Mouse (Mus musculus): ENCODE measurements around the gene 2810408A11Rik. TPM values are rescaled to one million over a fixed set of nuclear protein-coding genes. Genes with fewer than 3 reads are reported as not detected.
A peak's percentile ranks its signal among the peaks of the same experiment; 100 is the strongest.
"Not testable (repeated sequence)": the region's sequence is repeated elsewhere in the genome, so short reads cannot be mapped to it uniquely, and the experiment has no call there.

Gene 2810408A11Rik
- polyA plus RNA-seq, 1 experiment: 3.2 TPM

DNA sequence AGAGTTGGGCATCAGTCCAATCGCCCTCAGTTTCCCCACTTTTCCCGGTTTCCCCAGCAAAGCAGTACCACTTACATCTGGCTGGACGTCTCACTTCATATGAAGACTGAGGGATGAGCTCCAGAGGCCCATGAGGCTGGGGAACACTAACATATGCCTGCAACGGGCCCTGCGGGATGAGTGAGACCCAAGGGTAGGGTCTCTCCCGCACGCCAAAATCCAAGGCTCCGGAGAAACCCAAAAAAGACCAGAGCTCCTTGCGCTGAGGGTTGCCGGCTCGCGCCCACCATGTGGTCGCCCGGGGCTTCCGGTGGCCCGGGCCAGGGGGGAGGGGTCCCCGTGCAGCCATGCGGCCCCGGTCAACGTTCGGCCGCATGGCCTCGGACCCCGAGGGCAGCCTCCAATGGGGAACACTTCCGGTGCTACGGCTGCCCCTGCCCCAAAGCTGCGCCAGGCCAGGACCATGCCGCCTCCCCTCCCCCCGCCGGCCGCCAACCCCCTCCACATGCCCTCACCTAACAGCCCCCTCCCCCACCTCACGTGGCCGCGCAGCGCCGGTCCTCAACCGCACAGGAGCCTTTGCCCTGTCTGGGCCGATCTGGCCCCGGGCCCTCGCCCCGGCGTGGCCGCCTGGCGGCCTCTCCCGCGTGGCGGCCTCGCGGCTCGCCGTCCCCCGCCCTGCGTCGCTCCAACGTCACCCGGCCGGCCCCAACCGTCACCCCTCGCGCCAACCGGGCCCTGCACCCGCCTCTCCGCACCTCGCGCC, 19.7 kb upstream of the 2810408A11Rik start:
- Histone ChIP-seq H3K4me1 (ENCODE audit: control insufficient read depth, insufficient read depth, insufficient read length, low read length) (peaks cover 3% of the 10 kb centered on the region), H3K27ac (replicated peaks; ENCODE audit: low read depth, low read length) (peak overlapping the region; percentile 83), H3K4me3 (ENCODE audit: insufficient read depth, low read depth, low read length) (peak overlapping the region; percentile 72)

DNA sequence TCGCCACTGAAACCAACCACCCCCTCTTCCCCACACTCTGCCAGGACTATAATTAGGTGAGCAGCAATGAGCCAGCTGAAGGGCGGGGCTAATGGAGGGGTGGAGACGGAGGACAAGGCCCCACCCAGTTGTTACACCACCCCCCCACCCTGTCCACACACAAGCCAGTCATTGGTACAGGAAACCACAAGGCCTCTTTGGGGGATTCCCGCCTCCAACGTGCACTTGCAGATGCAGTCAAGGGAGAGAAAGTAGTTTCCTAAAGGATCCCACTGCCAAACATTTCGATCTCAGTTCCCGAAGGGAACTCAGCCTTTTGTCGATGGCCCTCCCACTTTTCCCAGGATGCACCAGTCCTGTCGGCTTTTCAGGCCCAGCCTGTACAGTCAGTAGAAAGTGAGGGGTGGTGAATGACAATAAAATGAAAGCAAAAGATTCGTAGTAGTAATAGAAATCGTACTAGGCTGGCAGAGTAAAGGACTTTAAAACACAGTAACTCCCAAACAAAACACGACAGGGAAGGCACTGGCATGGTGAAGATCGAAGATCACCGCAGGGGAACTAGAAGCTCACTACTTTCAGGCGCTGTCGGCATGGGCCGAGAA, 19.0 kb upstream of the 2810408A11Rik start:
- Histone ChIP-seq H3K27ac (replicated peaks; ENCODE audit: low read depth, low read length) (peak overlapping the region; percentile 83), H3K4me3 (ENCODE audit: insufficient read depth, low read depth, low read length) (peak overlapping the region; percentile 72), H3K4me1 (ENCODE audit: control insufficient read depth, insufficient read depth, insufficient read length, low read length) (peaks cover 3% of the 10 kb centered on the region)

DNA sequence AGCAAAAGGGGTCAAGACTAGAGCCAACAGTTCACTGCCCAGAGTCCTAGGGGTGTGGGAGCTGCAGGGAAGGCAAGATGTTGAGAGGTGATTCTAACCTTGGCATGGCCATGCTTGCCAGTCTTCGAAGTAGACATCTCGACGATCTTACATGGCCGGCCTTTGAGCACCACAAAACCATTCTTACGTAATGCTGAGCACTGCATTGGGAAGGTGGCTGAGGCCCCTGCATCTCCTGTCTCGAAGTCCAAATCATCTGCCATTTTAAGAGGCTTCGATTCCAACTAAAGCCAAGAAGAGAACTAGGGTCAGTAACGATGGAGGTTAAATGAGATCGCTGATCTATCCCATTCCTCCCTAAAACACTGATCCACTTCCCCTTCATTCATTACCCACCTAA, 18.3 kb upstream of the 2810408A11Rik start:
- Histone ChIP-seq H3K27ac (replicated peaks; ENCODE audit: low read depth, low read length) (no peak overlapping the region), H3K4me3 (ENCODE audit: insufficient read depth, low read depth, low read length) (peak overlapping the region; percentile 72), H3K4me1 (ENCODE audit: control insufficient read depth, insufficient read depth, insufficient read length, low read length) (peaks cover 3% of the 10 kb centered on the region)

DNA sequence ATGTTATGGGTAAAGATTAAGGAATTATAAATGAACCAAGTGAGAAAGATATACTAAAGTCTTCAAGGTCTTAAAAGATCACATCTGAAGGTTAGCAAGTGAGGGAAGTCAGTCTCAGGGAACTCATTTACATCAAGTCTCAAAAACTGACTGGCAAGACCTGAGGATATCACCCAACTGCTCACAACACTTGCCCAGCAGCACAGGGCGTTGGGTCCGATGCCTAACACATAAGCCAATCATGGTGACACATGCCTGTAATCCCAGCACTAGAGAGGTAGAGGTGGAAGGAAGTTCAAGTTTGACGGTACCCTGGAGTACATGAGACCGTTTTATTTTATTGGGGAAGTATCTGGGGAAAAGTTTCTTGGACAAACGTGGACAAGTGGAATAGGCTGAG, 17.3 kb upstream of the 2810408A11Rik start:
- Histone ChIP-seq H3K27ac (replicated peaks; ENCODE audit: low read depth, low read length) (no peak overlapping the region), H3K4me1 (ENCODE audit: control insufficient read depth, insufficient read depth, insufficient read length, low read length) (peaks cover 6% of the 10 kb centered on the region), H3K4me3 (ENCODE audit: insufficient read depth, low read depth, low read length) (no peak overlapping the region)

DNA sequence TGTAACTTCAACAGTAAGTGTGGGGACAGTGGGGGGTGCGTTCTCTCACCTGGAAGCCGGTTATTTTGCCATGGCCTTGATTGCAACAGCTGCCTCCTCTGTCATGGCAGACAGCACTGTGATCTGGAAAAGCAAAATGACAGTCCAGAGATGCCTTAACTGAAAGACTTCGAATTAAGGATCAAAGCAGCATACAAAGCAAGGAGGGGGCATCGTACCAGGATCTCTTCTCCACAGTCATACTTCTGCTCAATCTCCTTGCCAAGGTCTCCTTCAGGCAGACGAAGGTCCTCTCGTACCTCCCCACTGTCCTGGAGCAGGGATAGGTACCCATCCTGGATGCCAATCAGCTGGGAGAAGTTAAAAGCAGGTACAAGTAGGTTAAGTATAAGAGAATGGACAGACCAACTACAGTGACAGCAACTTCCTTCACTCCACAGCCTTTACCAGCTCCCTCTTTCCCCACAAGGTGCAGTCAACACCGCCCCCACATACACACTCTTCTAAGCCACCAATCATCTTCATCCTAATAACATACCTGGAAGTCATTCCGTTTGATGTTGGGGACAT, 16.7 kb upstream of the 2810408A11Rik start:
- Histone ChIP-seq H3K27ac (replicated peaks; ENCODE audit: low read depth, low read length) (no peak overlapping the region), H3K4me1 (ENCODE audit: control insufficient read depth, insufficient read depth, insufficient read length, low read length) (peaks cover 6% of the 10 kb centered on the region), H3K4me3 (ENCODE audit: insufficient read depth, low read depth, low read length) (no peak overlapping the region)

DNA sequence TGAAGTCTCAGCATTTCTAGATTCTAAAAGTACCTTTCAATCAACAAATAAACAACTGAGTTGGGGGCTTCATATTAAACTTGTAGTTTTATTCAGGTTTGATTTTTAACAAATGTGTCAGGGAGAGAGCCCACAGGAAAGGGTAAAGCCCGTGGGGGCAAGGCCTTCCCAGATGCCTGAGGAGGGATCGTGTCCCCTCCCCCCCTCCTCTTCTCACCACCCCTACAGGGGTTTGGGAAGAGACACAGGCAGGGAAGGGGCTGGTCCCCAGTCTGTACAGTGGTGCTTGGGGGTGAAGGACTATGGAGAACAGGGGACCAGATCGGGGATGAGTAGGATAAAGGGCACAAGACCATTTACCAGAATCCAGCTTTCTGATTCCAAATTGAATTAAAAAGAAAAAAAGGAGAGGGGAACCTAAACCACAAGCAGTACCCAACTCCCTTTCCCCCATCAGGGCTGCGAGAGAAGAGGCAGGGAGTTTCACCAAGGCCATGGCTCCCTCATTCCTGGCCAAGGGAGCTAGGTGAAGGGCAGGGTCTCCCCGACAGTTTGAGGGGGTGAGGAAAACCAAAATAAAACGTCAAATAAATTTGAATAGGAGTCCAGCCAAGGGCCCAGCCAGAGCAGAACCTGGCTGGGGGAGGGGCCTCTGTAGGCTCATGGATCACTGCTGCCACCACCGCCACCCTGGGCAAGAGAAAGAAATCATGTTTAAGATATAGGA, 16.0 kb upstream of the 2810408A11Rik start:
- not testable (repeated sequence) for H3K4me3 ChIP-seq (ENCODE audit: insufficient read depth, low read depth, low read length); H3K4me1 ChIP-seq (ENCODE audit: control insufficient read depth, insufficient read depth, insufficient read length, low read length); H3K27ac ChIP-seq (replicated peaks; ENCODE audit: low read depth, low read length)

DNA sequence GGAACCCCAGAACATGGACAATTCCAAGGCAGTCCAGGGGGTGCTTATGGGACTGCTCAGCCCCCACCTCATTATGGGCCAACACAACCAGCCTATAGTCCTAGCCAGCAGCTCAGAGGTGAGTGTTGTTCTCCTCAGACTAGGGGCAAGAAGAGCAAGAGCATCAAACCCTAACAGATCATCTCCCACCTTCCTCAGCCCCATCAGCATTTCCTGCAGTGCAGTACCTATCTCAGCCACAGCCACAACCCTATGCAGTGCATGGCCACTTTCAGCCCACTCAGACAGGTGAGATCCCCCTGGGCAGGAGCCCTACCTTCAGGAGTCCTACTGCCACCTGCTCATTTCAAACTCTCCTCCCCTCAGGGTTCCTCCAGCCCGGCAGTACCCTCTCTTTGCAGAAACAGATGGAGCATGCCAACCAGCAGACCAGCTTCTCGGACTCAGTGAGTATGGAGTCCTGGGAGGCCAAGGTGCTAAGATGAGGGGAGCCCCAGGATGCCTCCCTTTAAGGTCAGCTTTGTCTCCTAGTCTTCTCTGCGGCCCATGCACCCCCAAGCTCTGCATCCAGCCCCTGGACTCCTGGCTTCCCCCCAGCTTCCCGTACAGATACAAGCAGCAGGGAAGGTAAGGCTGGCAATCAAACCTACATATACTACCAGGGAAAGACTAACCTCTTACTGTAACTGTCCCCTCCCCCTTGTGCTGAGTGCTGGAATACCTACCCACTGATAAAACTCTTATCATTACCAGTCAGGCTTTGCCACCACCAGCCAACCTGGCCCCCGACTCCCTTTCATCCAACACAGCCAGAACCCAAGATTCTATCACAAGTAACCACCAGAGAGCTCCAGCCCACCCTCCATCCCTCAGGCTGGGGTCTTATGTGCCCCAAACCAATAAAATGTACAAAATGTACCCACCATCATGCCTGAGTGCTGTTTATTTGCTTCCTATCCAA, 15.2 kb upstream of the 2810408A11Rik start:
- peaks cover 3% of the 10 kb centered on the region; the same call in 1 of the 2 replicates for H3K4me1 ChIP-seq (ENCODE audit: control insufficient read depth, insufficient read depth, insufficient read length, low read length)
- no peak overlapping the region for H3K27ac ChIP-seq (replicated peaks; ENCODE audit: low read depth, low read length)
- peak overlapping the region; percentile 3; the same call in 1 of the 2 replicates for H3K4me3 ChIP-seq (ENCODE audit: insufficient read depth, low read depth, low read length)

DNA sequence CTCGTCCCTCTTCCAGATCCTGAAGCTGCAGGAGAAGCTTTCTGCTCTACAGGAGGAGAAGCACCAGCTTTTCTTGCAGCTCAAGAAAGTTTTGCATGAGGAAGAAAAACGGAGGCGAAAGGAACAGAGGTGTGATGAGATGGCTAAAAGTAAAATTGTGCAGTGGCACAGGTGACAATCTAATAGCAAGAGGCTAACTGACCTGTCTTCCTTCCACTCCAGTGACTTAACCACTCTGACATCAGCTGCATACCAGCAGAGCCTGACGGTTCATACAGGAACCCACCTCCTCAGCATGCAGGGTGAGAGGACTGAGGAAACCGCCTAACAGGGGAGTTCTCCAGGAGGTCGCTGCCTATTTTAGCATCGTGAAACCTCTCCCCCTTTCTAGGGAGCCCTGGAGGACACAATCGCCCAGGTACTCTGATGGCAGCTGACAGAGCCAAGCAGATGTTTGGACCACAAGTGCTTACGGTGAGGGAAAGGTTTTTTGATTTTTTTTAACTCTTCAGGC, 14.2 kb upstream of the 2810408A11Rik start:
- Histone ChIP-seq H3K27ac (replicated peaks; ENCODE audit: low read depth, low read length) (no peak overlapping the region), H3K4me1 (ENCODE audit: control insufficient read depth, insufficient read depth, insufficient read length, low read length) (peaks cover 3% of the 10 kb centered on the region; the same call in 1 of the 2 replicates), H3K4me3 (ENCODE audit: insufficient read depth, low read depth, low read length) (peak overlapping the region; percentile 81)

DNA sequence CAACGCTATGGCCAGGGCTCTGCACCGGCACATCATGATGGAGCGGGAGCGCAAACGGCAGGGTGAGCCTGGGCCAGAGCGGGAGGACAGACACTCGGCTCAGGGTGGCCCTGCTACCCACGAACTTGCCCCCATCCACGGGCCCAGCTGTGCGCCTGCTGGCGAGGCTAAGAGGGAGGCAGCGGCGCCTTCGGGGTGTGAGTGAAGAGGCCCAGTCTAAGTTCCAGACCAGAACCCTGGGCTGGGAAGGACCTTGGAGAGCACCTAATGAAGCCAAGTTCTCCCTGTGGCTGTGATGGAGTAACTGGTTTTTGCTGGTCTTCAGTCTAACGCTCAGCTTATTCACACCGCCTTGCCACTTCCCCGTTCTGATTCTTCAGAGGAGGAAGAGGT, 13.6 kb upstream of the 2810408A11Rik start:
- Histone ChIP-seq H3K4me3 (ENCODE audit: insufficient read depth, low read depth, low read length) (peak overlapping the region; percentile 81), H3K4me1 (ENCODE audit: control insufficient read depth, insufficient read depth, insufficient read length, low read length) (peaks cover 3% of the 10 kb centered on the region; the same call in 1 of the 2 replicates), H3K27ac (replicated peaks; ENCODE audit: low read depth, low read length) (peak overlapping the region; percentile 71)

DNA sequence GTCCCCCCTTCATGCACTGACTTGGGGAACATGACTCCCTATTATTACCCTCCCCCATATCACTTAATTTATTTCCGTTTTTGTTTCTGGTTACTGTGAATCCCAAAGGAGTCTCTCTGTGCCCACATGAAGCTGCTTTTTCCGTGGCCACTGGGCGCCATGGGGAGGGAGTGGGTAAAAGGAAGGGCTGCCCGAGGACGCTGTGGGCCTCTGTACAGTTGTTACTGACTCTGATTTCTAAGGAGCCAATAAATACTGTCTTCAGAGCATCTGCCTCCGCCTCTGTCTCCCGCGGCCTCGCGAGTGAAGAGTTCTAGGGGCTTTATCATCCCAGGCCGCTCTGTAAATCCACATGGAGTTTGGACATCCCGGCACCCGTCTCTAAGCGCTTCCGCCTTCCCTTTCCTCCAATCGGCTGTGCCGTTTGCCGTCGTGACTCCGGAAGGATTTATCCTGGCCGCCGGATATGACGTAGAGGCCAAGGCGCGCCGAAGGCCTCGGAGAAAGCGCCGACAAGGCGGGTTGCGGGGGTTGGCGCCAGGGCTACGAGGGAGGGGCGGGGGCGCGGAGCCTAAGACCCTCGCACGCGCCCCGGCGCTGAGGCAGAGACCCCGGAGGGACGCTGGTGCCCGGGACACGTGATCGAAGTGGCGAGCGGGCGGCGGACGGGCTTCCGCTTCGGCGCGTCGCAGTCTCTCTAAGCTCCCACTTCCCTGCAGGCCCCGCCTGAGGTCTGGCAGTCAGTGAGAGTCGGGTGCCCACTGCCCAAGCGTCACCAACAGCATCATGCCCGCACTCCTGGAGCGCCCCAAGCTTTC, 13.0 kb upstream of the 2810408A11Rik start, which contains the start of gene Gps2:
Gene Gps2, plus strand, starts transcription at position 335 of the 818 bp plus-strand sequence.
- peaks cover 3% of the 10 kb centered on the region; the same call in 1 of the 2 replicates for H3K4me1 ChIP-seq (ENCODE audit: control insufficient read depth, insufficient read depth, insufficient read length, low read length)
- peak within 1 kb of the TSS; percentile 71 for H3K27ac ChIP-seq (replicated peaks; ENCODE audit: low read depth, low read length)
- H3K4me3 ChIP-seq (ENCODE audit: insufficient read depth, low read depth, low read length): peak within 1 kb of the TSS; percentile 81

DNA sequence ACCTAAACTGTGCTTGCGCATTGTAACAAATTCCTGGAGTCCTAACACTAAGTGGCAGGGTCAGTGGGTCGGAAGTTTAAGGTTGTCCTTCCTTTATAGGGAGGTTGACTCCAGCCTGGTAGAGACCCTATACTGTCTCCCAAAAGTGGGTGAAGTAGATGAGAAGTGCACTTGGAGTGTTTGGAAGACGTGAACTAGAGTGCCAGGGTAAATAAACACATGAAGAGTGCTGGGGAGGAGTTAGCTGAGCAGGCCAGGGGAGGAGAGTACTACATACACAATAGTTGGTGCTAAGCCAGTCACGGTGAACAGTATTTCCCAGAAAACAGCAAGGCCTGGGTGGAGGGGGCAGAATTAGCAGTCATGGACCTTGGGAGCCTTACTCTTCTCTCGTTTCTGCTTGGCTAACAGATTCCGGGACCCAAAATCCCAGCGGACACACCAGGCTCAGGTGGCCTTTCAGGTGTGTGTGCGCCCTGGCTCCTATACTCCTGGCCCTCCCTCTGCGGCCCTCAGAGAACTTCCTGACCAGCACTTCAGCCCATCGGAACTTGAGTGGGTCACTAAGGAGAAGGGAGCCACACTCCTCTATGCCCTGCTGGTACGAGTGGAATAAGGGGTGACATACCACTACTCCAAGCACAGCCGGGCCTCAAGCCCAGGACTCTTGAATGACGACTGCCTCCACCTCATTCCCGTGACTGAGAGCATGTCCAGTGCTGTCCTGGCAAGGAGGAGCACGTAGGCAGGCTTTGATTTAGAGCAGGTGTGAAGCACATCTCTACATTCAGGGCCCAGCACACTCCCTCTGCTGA, 12.1 kb upstream of the 2810408A11Rik start:
- Histone ChIP-seq H3K27ac (replicated peaks; ENCODE audit: low read depth, low read length) (no peak overlapping the region), H3K4me3 (ENCODE audit: insufficient read depth, low read depth, low read length) (peak overlapping the region; percentile 81), H3K4me1 (ENCODE audit: control insufficient read depth, insufficient read depth, insufficient read length, low read length) (peaks cover 3% of the 10 kb centered on the region; the same call in 1 of the 2 replicates)

DNA sequence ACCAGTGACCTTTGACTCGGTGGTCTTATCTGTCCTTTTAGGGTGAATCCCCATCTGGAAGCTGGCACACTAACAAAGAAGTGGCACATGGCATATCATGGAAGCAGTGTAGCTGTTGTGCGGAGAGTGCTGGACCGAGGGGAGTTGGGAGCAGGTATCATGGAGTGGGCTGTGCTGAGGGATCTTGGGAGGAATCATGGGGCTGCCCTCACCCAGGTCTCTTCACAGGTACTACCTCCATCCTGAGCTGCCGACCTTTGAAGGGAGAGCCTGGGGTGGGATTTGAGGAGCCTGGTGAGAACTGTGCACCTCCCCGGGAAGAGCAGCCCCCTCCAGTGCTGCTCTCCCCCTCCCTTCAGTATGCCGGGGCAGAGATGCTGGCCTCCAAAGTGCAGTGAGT, 10.9 kb upstream of the 2810408A11Rik start:
- Histone ChIP-seq H3K27ac (replicated peaks; ENCODE audit: low read depth, low read length) (no peak overlapping the region), H3K4me3 (ENCODE audit: insufficient read depth, low read depth, low read length) (no peak overlapping the region), H3K4me1 (ENCODE audit: control insufficient read depth, insufficient read depth, insufficient read length, low read length) (peaks cover 3% of the 10 kb centered on the region; the same call in 1 of the 2 replicates)

Measured in brown adipose tissue, adult 24 weeks (tissue).